Mouse (Mus musculus) lung, postnatal 4 days (tissue): Measurements from ENCODE around the gene Erg.

Source experiments
- DNase-seq, 2 experiments: peaks; one replicate each; pipeline ENCODE4 v3.0.0; 2021

The Erg gene

DNA sequence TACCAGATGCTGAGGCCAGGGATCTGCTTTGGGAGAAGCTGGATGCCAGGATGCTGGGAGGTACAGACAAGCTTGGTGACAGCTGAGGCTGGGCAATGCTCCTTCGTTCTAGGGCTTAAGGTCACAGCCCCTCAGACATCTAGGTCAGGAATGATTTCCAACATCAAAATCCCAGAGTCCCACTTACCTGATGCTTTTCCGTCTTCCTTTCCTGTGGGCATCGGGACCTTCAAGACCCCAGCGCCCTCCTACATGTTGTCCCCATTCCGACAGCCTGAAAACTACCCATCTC, at the start of gene Erg:
Erg (minus strand) TSS at position 283 of the 292 bp plus-strand sequence.
- DNase-seq, result no peak

DNA sequence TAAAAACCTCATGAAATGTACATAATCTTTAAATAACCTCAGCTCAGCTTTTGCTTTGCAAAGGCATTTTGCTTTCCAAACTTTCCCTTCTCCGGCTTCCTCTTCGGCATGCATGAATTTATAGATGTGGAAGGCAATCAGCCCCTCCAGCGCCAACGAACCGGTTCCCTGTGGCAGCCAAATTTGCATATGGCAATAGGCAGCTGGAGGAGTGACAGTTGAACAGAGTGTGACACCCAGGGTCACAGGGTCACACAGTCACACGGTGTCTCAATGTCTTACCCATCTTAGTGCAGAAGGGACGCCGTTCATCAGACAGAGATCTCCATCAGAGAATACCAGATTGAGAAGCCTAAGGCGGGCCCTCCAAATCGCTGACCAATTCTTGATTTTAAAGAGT, 45.4 kb upstream of the Erg start:
- DNase-seq, result no peak

DNA sequence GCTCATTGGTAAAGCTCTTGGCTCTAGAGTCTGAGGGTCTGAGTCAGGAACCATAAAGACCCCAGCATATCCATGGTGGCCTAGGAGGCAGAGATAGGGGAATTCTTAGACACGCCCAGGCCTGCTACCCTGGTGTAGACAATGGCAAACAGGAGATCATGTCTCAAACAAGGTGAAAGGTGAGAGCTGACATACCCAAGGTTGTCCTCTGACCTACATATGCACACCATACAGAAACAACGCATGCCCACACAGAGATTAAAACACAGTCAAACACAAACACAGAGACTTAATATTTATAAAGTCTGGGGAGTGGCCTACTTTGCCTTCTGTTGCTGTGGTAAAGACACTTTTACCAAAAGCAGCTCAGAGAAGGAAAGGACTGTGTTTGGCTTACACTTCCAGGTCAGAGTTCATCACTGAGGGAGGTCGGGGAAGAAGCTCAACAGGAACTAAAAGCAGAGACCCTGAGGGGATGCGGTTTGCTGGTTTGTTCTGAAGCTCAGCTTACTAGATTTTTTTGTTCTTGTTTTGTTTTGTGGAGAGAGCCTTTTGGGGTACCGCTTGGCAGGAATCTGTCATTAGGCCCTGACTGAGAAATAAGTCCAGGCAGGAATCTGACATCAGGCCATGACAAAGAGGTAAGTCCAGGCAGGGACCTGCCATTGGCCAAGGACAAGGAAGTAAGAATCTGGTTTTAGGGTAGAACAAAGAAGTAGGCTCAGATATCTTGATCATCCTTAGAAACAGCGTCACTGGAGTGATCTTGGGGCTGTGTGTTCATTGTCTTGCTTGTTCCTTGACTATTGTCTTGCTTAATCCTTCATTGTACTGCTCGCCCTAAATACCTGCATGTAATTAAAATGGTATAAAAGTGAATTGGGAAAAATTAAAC, 37.7 kb upstream of the Erg start:
- no peak for DNase-seq

DNA sequence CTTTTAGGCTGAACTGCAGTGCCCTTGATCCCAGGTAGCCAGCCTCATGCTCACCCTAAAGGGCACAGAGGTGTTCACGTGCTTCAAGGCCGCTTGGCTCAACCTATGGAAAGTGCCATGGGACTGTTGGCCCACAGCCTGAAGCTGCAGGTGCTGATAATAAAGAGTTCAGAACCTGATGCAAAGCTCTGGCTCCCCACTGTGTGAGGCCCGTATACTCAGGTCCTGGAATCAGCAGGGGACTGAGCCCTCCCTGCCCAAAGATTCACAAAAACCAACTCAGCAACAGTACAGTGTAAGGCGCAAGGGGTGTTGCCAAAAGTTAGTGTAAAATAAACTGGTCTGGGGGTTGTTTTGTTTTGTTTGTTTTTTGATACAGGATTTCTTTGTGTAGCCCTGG, 36.7 kb upstream of the Erg start:
- DNase-seq, result no peak

GRCm38 (mm10) chr16:95619859-95620325, 33.5 kb upstream of the Erg start:
- peak; percentile 36 to 61 for DNase-seq

- no peak for DNase-seq
These were observed 31.8 kb upstream of the Erg start for GRCm38 (mm10) chr16:95618206-95618605.

DNA sequence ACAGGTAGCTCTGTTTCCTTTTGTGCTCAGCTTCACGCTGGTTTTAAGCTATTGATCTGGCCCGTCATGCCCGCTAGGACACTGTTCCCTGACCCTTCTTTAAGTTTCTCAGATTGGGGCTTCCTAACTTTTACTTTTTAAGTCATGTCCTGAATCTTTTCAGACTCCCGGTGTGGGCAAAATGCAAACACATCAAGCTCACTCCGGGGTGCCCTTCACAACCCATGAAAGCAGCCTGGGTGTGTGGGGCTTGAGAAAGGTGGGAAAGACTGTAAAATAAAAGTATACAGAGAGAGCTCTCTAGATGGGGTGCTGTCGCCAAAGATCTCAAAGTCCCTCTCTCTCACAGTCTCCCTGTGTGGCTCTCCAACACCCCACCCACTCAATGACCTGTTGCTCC, 31.3 kb upstream of the Erg start:
- no peak for DNase-seq

DNA sequence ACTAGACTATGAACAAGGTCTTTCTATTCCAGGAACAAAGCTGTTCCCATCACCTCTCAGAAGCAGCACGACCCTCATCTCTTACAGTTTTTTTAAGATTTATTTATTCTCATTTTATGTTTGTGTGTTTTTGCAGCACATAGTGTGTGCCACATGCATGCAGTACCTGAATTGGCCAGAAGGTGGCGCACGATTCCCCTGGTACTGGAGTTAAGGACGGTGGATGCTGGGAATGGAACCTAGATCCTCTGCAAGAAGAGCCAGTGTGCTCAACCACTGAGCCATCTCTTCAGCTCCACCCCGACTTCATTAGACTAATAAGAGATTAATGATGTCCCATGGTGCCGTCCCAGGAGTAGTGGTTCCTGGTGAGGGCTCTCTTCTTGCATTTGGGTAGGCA, 29.2 kb upstream of the Erg start:
- DNase-seq, result peak in 1 of 2 experiments; percentile 49

DNA sequence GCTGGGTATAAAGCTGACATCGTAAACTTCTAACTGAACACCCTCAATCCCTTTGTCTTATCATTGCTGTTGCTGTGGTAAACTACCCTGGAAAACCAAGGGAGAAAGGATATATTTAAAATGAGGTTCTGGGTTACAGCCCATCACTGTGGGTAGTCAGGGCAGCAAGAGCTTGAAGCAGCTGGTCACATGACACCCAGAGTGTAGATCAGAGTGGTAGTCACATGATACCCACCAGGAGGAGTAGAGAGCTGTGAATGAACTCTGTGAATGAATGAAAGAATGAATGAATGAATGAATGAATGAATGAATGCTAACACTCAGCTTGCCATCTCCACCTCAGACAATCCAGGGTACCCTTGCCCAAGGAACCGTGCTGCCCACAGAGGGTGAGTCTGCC, 28.1 kb upstream of the Erg start:
- DNase-seq, result no peak

- no peak for DNase-seq
These were observed 25.8 kb upstream of the Erg start for GRCm38 (mm10) chr16:95611982-95612746.

GRCm38 (mm10) chr16:95608624-95609023, 22.2 kb upstream of the Erg start:
- DNase-seq, result no peak

- DNase-seq, result peak; percentile 75 to 84
These were observed 18.9 kb upstream of the Erg start for GRCm38 (mm10) chr16:95605304-95605703.

- DNase-seq, result no peak
These were observed 16.1 kb upstream of the Erg start for GRCm38 (mm10) chr16:95602504-95602903.

DNA sequence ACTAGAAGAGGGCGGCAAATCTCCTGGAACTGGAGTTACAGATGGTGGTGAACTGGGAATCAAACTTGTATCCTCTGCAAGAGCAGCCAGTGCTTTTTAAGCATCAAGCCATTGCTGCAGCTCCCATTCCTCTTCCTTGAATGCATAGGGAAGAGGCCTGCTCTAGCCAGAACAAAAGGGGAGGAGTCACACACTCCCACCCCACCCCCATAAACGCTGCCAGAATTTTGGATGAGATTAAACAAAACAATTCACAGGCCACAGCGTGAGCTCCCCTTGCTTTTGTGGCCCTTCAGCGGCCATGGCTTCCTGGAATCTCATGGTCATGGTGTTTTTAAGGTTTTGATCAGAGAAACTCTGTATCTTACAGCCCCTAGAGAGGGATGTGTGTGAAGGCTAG, 15.4 kb upstream of the Erg start:
- no peak for DNase-seq

GRCm38 (mm10) chr16:95601219-95601580, 14.8 kb upstream of the Erg start:
- DNase-seq, result no peak

DNA sequence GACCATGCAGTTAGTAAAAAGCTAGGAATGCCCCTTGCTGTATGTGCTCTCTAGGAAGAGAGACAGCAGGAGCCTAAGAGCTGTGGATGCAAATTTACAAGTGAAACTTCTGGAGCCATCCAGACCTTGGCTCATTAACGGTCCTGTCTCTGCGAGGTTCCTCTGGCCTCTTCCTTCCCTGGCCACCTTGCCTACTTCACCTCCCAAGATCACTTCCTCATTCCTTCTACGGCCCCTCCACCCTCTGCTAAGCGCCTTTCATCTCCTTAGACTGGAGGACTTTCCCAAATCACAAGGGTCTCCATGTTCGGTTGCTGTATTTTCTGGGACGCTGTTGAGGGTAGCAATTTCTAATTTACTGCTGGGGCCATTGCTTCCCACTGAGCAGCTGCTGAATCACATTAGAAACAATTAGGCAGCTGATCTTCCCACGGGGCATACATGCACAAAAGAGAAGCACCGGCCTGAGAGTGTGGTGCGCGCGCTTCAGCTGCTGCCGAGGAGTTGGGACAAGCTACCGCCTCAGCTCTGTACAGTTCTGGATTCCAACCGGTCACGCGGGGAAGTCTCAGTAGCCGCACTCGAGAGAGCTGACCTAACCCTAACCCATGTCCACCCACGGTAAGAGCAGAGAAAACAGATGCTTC, 14.3 kb upstream of the Erg start:
- no peak for DNase-seq

DNA sequence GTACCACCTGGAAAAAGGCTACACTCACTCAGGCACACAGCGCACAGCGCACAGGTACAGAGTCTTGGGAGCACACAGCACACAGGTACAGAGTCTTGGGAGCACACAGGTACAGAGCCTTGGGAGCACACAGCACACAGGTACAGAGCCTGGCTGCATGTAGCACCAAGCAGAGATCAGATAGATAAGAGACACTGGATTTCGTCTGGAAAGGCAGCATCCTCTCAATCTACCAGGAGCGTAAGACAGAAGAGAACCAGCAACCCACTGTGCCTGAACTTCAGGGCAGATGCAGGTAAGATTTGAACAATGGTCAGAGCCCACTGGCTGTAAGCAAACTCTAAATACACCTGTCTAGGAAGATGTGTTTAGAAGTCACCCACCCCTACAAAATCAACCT, 12.5 kb upstream of the Erg start:
- no peak for DNase-seq

DNA sequence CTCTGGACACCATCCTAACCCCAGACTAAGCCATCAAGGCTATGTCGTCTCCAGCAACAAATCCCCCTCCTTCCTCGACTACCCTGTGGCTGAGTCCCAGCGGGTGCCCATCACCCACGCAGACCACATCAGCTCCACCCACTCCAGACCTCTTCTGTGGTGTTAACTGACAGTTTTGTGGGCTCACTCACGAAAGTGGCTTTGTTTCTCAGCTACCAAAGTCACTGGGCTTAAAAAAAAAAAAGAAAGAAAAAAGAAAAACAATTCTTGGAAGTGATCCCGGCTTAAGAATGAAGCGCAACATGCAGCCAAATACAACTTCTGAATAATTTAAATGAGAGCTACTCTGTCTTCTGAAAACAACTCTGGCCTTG, 11.2 kb upstream of the Erg start:
- no peak for DNase-seq

DNA sequence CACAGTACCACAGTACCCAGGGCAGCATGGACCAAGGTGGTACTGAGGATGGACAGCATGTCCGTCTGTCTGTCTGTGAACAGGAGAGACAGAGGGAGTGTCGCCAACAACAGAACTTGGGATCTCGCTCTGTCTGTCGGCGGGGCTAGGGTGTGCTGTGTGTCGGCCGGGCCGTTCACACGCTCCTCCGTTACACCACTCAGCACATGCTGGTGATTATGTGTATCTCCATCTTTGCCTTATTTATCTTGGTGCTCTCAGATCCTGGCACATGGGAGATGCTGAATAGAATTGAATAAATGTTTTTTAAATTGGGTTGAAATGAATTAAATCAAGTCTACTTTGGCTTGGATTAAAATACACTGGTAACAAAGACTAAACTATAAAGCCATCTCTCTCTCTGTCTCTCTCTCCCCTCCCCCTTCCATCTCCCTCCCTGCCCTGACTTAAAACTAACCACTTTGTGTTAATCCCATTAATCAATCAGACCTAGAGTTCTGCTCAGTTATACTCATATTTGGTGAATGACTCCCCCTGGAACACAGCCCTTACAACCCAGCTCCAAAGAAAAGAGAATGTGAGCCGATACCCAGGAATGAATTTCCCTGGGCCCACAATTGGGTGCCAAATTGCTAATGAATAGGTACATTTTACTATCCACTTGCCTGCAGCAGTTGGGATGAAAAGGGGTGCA, 10.6 kb upstream of the Erg start:
- no peak for DNase-seq

- DNase-seq, result peak in 1 of 2 experiments; percentile 51
These were observed 2.5 kb upstream of the Erg start for GRCm38 (mm10) chr16:95588849-95589248.

GRCm38 (mm10) chr16:95586726-95587125, 333 bp upstream of the Erg start:
- DNase-seq, result no peak

DNA sequence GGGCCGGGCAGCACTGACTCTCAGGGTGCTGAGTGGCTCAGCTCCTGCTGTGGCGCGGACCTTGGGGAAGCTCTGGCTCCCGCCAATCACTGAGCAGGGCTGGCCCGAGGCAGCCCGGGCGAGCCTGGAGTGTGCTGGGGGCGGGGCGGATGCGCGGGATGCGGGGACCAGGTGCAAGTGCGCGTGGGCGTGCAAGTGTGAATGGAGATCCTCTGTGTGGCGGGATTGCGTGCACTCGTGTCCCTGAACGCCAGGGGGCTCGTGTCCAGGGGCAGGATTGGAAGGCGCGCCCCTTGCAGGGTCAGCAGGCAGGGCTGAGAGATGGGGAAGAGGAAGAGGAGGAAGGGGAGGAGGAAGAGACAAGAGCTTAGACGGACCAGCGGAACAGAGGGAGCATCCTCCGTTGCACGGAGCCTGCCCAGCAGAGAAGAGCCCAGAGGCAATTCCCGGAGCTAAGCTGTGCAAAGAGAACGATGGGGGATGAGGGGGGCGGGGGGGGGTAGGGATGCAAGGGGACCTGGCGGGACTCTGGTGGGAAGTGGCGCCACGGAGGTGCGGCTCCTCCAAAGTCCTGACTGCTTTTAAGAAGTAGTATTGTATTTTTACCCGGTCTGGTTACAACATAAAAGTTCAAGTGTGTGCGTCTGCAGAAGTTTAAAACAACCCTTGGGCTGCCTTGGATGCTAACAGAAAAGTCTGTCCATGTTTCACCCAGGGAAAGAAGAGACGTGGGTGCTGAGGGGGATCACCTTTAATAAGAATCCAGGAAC, 667 bp downstream of the Erg start:
- peak; percentile 51 to 64 for DNase-seq
